Mouse (Mus musculus) gastrocnemius, postnatal 4 days (tissue): ENCODE results near the gene Islr. TPM values are rescaled to one million over a fixed set of nuclear protein-coding genes. Genes with fewer than 3 reads are reported as not detected.

ENCODE experiments used
- DNase-seq, 2 experiments: peaks; one replicate each; pipeline ENCODE4 v3.0.0; 2021 to 2022; ENCODE audit warnings: low spot score in 2 of 2, mixed read lengths in 2 of 2
- microRNA-seq: library from miRNA; unstranded; fragments of <30 nt; microRNA quantifications from one replicate; pipeline ENCODE4 v1.2.0, GENCODE M21; 2021
- total RNA-seq, 2 experiments: library from RNA; stranded (reverse); gene quantifications; 2 replicates each; pipeline ENCODE4 v1.2.3; 2021

Gene Islr
- total RNA-seq, 2 experiments from 2014 or later: 179 to 208 TPM

DNA sequence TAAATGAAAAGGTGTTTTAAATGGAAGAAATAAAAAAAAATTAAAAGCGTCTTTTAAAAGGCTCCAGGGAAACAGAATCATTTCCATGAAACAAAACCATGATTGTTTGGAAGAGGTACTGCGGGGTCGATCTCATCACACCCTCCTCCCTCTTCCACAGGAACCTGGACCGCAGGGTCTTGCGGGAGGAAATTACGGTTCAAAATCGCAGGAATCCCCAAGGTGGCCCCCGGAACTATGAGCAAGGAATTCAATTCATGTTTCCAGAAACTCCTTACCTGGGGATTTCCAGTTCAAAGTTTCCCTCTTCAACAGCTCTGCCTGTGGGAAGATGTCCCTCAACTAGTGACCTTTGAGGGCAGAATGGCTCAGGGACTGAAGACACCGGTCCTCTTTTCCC is 90.1 kb downstream of the Islr start:
- no peak for DNase-seq

DNA sequence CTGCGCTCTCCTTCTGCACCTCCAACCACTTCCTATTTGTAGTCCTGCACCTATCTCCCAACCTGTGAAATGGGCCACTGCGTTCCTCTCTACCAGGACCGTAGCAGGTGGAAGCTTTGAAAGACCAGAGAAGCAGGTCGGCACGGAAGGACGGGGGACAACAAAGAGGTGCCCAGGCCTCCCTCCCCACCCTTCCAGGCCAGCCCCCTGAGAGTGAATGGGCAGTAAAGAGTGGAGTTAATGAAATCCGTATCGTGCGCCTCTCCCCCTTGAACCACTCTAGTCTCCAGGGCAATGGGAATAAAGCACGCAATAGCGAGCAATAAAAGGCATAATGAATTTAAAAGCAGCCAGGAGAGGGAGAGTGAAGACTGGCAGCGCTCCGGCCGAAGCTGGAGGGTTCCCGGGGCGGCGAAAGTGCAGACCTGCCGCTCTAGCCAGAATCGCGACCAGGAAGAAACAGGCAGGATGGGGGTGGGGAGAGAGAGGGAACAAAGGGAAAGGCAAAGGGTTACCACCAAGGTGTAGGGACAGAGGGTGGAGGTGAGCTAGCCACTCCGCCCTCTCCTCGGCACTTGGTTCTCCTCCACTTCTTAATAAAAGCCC is 90.7 kb downstream of the Islr start:
- DNase-seq: no peak

DNA sequence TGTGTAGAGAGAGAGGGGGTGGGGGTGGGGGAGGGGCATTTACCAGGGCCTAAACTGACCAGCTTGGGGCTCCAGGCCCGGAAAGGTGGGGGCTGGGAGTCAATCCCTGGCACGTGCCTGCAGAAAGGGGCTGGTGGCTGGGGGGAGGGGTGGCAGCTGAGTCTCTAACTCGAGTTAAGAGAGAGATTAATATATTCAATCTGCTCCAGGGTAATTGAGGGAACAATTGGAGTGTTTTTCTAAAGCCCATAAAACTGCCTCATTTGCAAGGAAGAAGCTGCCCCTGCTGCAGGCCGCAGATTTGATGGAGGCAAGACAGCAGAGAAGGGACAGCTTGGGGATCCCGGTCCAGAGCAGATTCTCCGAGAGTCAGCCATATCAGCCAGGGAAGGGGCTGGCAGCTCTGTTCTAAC is 91.2 kb downstream of the Islr start:
- no peak for DNase-seq

DNA sequence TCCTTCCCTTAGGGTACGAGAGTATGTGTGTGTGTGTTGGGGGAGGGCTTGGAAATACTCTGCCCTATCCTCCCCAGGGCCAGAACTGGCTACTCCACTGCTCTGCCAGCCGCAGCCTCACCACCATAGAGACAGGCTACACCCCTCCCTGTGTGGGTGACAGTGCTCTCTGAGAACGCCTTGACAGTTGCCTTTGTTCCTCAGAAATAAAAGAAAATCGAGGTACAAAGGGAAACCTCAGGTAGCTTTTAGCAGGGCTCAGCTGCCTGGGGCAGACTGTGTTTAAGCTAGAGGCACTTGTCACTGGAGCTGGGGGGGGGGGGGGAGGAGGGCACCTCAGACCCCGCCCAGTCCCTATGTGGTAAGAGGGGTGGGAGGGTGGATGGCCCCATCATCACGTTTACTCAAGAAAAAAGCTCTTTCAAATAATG is 91.8 kb downstream of the Islr start:
- DNase-seq: no peak

DNA sequence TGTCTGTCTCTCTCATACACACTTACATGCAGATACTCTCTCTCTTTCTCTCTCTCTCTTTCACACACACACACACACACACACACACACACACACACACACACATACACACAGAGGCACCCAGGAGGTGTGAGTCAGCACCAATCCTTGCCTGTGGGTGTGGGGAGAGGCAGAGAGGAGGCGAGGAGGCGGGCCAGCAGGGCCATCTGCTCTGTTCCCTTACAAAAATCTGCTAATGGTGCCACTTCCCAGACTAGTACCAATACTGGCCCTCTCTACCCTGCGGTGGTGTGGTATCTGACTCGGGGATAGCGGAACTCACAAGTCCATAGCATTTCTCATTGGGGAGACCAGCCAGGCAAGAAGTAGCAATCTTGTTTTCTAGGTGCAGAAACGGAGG is 92.7 kb downstream of the Islr start:
- no peak for DNase-seq

DNA sequence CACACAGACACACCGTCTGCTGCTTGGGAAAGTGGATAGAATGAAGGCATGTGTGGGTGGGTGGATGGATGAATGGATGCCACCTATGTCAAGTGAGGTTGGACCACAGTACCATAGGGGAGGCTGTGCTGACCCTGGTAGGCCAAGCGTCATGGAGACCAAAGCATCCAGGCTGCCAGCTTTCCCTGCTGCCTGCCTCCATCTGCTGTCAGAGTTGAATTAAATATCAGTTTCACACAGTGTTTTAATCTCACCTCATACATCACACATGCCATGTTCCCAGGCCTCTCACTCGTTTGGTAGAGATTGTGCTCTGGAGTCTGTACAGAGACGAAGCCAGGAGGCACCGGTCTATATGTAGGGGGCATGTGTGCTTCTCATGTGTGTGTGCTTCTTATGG is 93.3 kb downstream of the Islr start:
- no peak for DNase-seq

DNA sequence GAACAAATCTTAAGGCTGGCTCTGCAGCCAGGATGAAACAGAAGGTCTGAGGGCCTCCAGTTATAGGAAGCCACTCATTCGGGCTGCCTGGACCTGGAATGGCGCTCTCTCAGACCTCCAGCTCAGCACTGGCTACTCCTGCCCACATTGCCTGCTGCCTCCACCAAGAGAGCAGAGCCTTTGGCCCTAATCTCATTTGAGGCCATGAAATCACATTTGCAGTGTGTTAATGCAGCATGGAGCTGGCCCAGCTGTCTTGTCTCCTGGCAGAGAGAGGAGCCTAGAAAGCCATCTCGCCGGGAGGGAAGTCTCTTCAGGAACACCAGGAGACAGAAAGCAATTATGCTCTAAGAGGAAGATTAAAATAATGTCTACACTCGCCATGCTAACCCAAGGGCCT is 96.6 kb downstream of the Islr start:
- DNase-seq: no peak

Small RNA genes within 50 kb of the gene (microRNA-seq; reads per million reads assigned to microRNA genes)
- gene Mir6385: not detected

Other genes with a start within 250 kb of the Islr start
- gene Cyp11a1, start 197.9 kb downstream of the Islr start, total RNA-seq: 1 to 10 TPM; 5.4 TPM
- 1 to 10 TPM in 1 of 2 experiments, under 1 TPM in 1; 0.74 to 1.1 TPM for gene Stra6, start 140.5 kb downstream of the Islr start, total RNA-seq
- not detected for gene Ccdc33, start 85.5 kb downstream of the Islr start, total RNA-seq
- gene Islr2, start within 50 bp of the Islr start, total RNA-seq: 1 to 10 TPM; 6.4 to 7.7 TPM
- 10 to 100 TPM; 16.8 to 19.5 TPM for gene Pml, start 45.5 kb upstream of the Islr start, total RNA-seq
- 10 to 100 TPM; 16.1 to 16.6 TPM for gene Stoml1, start 48.9 kb upstream of the Islr start, total RNA-seq
- 10 to 100 TPM; 95.5 to 95.9 TPM for gene Loxl1, start 108.9 kb upstream of the Islr start, total RNA-seq
- not detected for gene Tbc1d21, start 166.1 kb upstream of the Islr start, total RNA-seq